ENCODE assay signal across 7 mouse cellular contexts in the genomic region with DNA sequence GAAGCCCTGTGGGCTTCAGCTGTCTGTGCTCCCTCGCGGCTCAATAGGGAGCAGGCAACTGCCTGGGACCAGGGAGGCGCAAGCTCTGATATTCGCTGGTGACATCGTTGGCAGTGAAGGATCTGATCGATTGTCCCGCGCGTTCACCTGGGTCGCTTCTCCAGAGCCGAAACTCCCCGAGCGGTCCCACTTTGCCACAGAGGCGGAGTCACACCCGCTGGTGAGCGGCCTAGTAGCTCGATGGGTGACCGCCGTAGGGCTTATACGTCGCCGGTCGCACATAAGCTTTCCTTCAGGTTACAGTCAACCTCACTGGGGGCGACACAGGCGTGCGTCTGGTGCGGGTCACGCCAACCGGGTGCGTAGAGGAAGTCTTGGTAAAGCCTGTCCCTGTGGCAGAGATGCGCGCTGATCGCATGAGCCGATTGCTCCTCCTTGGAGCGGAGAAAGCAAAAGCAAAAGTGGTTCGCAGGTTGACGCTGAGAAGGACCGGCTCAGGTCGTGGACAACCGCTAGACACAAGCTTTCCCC. TPM values are rescaled to one million over a fixed set of nuclear protein-coding genes. Genes with fewer than 3 reads are reported as not detected.
DNase-seq lines count a peak whose midpoint lies in the region; ATAC-seq and TF ChIP-seq lines count a peak whose summit lies in the region.

No protein-coding gene starts in this region.

- peak overlapping the region; percentile 52; the same call in 1 of the 2 replicates for H3K4me3 ChIP-seq in spleen, adult 2 months (ENCODE audit: extremely low read depth, insufficient read depth, insufficient read length)
- H3K4me3 ChIP-seq in embryonic facial prominence, embryonic 12.5 days, result peak overlapping the region; percentile 51
- peak overlapping the region; percentile 34 for H3K4me3 ChIP-seq in midbrain, embryonic 12.5 days

- no peak for ATAC-seq in embryonic facial prominence, embryonic 12.5 days (ENCODE audit: insufficient number of reproducible peaks, insufficient read depth, low FRiP score, low TSS enrichment)
- ATAC-seq in inflammation-experienced regulatory T-cells, adult 6 months, result peak; percentile 31
- ATAC-seq in midbrain, embryonic 12.5 days (ENCODE audit: low FRiP score, low read depth), result no peak

- peaks cover 30% of the 10 kb centered on the region for H3K27me3 ChIP-seq in spleen, adult 2 months (ENCODE audit: control insufficient read depth, insufficient read depth, low read length)
- H3K27me3 ChIP-seq in embryonic facial prominence, embryonic 12.5 days, result peaks cover 85% of the 10 kb centered on the region
- peaks cover 91% of the 10 kb centered on the region for H3K27me3 ChIP-seq in midbrain, embryonic 12.5 days

- no peaks in the 10 kb centered on the region for H3K9me3 ChIP-seq in embryonic facial prominence, embryonic 12.5 days
- H3K9me3 ChIP-seq in midbrain, embryonic 12.5 days, result no peaks in the 10 kb centered on the region

- 2% methylated on average over 40 of the region's 40 CpGs for WGBS in spleen, adult 2 months
- under 1% methylated on average over 40 of the region's 40 CpGs for WGBS in embryonic facial prominence, embryonic 12.5 days
- WGBS in midbrain, embryonic 12.5 days, result 2% methylated on average over 40 of the region's 40 CpGs

- TF ChIP-seq CTCF in spleen, adult 2 months (IDR thresholded peaks at IDR 0.05; ENCODE audit: extremely low read depth, insufficient read depth, insufficient read length, insufficient replicate concordance), result no peak

- no peak for DNase-seq in spleen, adult 2 months (ENCODE audit: low read depth in 1 of 2, low spot score in 2 of 2)
- DNase-seq in spleen, adult 18-20 months, result no peak
- DNase-seq in gastrocnemius, adult 18-20 months (ENCODE audit: low spot score), result no peak
- DNase-seq in left cerebral cortex, adult 9 months (ENCODE audit: low spot score in 2 of 2), result no peak

- peaks cover 8% of the 10 kb centered on the region for H3K4me1 ChIP-seq in spleen, adult 2 months (ENCODE audit: control insufficient read depth, insufficient read depth, insufficient read length)
- H3K4me1 ChIP-seq in embryonic facial prominence, embryonic 12.5 days, result peaks cover 31% of the 10 kb centered on the region
- peaks cover 30% of the 10 kb centered on the region for H3K4me1 ChIP-seq in midbrain, embryonic 12.5 days

- TF ChIP-seq POLR2A in spleen, adult 2 months (IDR thresholded peaks at IDR 0.05; ENCODE audit: low read depth, low read length), result no peak

- H3K4me2 ChIP-seq in embryonic facial prominence, embryonic 12.5 days (replicated peaks), result peak overlapping the region; percentile 85
- H3K4me2 ChIP-seq in midbrain, embryonic 12.5 days (replicated peaks), result peak overlapping the region; percentile 46

- no peak overlapping the region for H3K27ac ChIP-seq in spleen, adult 2 months (ENCODE audit: insufficient read depth, low read length)
- H3K27ac ChIP-seq in embryonic facial prominence, embryonic 12.5 days, result peak overlapping the region; percentile 91
- H3K27ac ChIP-seq in midbrain, embryonic 12.5 days (replicated peaks), result no peak overlapping the region

- no peaks in the 10 kb centered on the region for H3K36me3 ChIP-seq in spleen, adult 2 months (ENCODE audit: control insufficient read depth, insufficient read depth, low read length)
- no peaks in the 10 kb centered on the region for H3K36me3 ChIP-seq in embryonic facial prominence, embryonic 12.5 days
- H3K36me3 ChIP-seq in midbrain, embryonic 12.5 days, result no peaks in the 10 kb centered on the region

- H3K9ac ChIP-seq in embryonic facial prominence, embryonic 12.5 days, result peak overlapping the region; percentile 79
- H3K9ac ChIP-seq in midbrain, embryonic 12.5 days (replicated peaks), result 0 out of 2 replicates have a peak overlapping the region, but pooled peaks have one; percentile 24

RNA-seq across cellular contexts. Expression of gene Foxf2, which starts 3.8 kb away (rescaled TPM):
- polyA plus RNA-seq in spleen, adult 2 months (2012; rRNA removed), result 0.04 and 0.06 TPM in 2 replicates
- 21.4 and 25.8 TPM in 2 replicates for polyA plus RNA-seq in embryonic facial prominence, embryonic 12.5 days (2016; fragmentation: Nextera tagmentation; extraction: Ambion mirVana)
- not detected for polyA plus RNA-seq in inflammation-experienced regulatory T-cells, adult 6 months (2017; shearing (Covaris generic))
- polyA plus RNA-seq in midbrain, embryonic 12.5 days (2016; fragmentation: Nextera tagmentation; extraction: Ambion mirVana), result 7.6 and 7.9 TPM in 2 replicates
- total RNA-seq in gastrocnemius, adult 18-20 months (2021), result under 1 TPM; 0.09 to 0.24 TPM
